Mouse (Mus musculus) liver, adult 2 months (tissue): Measurements from ENCODE around the gene Nme7. TPM values are rescaled to one million over a fixed set of nuclear protein-coding genes. Genes with fewer than 3 reads are reported as not detected.

Source experiments
- DNase-seq: peaks from one replicate; pipeline ENCODE4 v3.0.0-alpha.2; 2011; ENCODE audit warnings: low read depth, low spot score; ENCODE audit errors: extremely low read depth
- H3K27ac ChIP-seq: fragments of 200-500 bp; replicated peaks from 2 replicates; pipeline ENCODE4 v1.5.1; 2012; ENCODE audit warnings: low read depth, mild to moderate bottlenecking, control low read depth, inconsistent platforms, low read length; ENCODE audit not compliant: insufficient read depth
- H3K27me3 ChIP-seq: fragments of 200-500 bp; 2 replicates; pipeline ENCODE4 v1.6.1; 2012; ENCODE audit warnings: mild to moderate bottlenecking, moderate library complexity, low read length, inconsistent platforms; ENCODE audit not compliant: control insufficient read depth, insufficient read depth
- H3K36me3 ChIP-seq: fragments of 200-500 bp; 2 replicates; pipeline ENCODE4 v1.6.1; 2012; ENCODE audit warnings: low read length, inconsistent platforms; ENCODE audit not compliant: control insufficient read depth, insufficient read depth
- H3K4me1 ChIP-seq: fragments of 200-500 bp; 2 replicates; pipeline ENCODE4 v1.6.1; 2011; ENCODE audit warnings: low read length; ENCODE audit not compliant: control insufficient read depth, insufficient read depth
- H3K4me3 ChIP-seq: fragments of 200-500 bp; 2 replicates; pipeline ENCODE4 v1.5.1; 2011; ENCODE audit warnings: low read depth, mild to moderate bottlenecking, control low read depth, low read length, moderate library complexity; ENCODE audit not compliant: insufficient read depth
- H3K79me2 ChIP-seq: fragments of 200-500 bp; 2 replicates; pipeline ENCODE4 v1.6.1; 2012; ENCODE audit warnings: inconsistent platforms, mild to moderate bottlenecking, low read length, moderate library complexity; ENCODE audit not compliant: control insufficient read depth, insufficient read depth
- H3K9ac ChIP-seq: fragments of 200-500 bp; 2 replicates; pipeline ENCODE4 v1.6.1; 2012; ENCODE audit warnings: low read depth, mild to moderate bottlenecking, control low read depth, inconsistent platforms, low read length
- CTCF ChIP-seq: fragments of 200-500 bp; IDR thresholded peaks from 2 replicates; pipeline ENCODE4 v1.5.1; 2011; ENCODE audit warnings: low read depth, low read length, control low read depth
- POLR2A ChIP-seq: fragments of 200-500 bp; IDR thresholded peaks from 2 replicates; pipeline ENCODE4 v1.6.1; 2011; ENCODE audit warnings: low read length, control low read depth; ENCODE audit not compliant: insufficient read depth; ENCODE audit errors: extremely low read depth
- whole genome bisulfite sequencing: fragments of 180-500 bp; shearing (Covaris S2); methylation state at CpG from one replicate; pipeline ENCODE4 v1.1.7; 2018; 5-methylcytosine and 5-hydroxymethylcytosine counted together
- polyA plus RNA-seq: library from polyadenylated mRNA; depleted of rRNA; stranded (reverse); fragments of >200 nt; gene quantifications from 2 replicates; pipeline ENCODE4 v1.2.3, GENCODE M21; 2012
- total RNA-seq: library from RNA; depleted of rRNA; stranded (reverse); fragments of >200 nt; gene quantifications from 2 replicates; pipeline ENCODE4 v1.2.3, GENCODE M21; 2014

Gene Nme7
- total and polyA plus RNA-seq, 2 experiments = 3.4 to 17.1 TPM

- WGBS = 98% methylated on average over 9 of the region's 9 CpGs
- Histone ChIP-seq H3K9ac (no peak overlapping the region), H3K4me1 (no peaks in the 10 kb centered on the region)
These were observed 71.7 kb downstream of the Nme7 start for GRCm38 (mm10) chr1:164375626-164376025.

GRCm38 (mm10) chr1:164376761-164377487 is 73.0 kb downstream of the Nme7 start:
- H3K79me2 ChIP-seq = no peaks in the 10 kb centered on the region

More at GRCm38 (mm10) chr1:164375626-164376025, 71.7 kb downstream of the Nme7 start:
- H3K4me3 ChIP-seq = no peak overlapping the region
- H3K36me3 ChIP-seq = no peaks in the 10 kb centered on the region
- TF ChIP-seq CTCF = no peak
- no peak for TF ChIP-seq POLR2A
- no peak for DNase-seq
- H3K27ac ChIP-seq = no peak overlapping the region
- H3K27me3 ChIP-seq = no peaks in the 10 kb centered on the region
- H3K79me2 ChIP-seq = no peaks in the 10 kb centered on the region

GRCm38 (mm10) chr1:164383621-164384020 is 79.7 kb downstream of the Nme7 start:
- no peak for TF ChIP-seq CTCF
- no peak for TF ChIP-seq POLR2A
- H3K27ac ChIP-seq = no peak overlapping the region
- DNase-seq = no peak
- no peak overlapping the region for H3K9ac ChIP-seq
- no peak overlapping the region for H3K4me3 ChIP-seq
- H3K4me1 ChIP-seq = no peaks in the 10 kb centered on the region
- H3K79me2 ChIP-seq = no peaks in the 10 kb centered on the region
- WGBS = 93% methylated on average over 8 of the region's 8 CpGs
- no peaks in the 10 kb centered on the region for H3K27me3 ChIP-seq
- no peaks in the 10 kb centered on the region for H3K36me3 ChIP-seq

More at GRCm38 (mm10) chr1:164376761-164377487, 73.0 kb downstream of the Nme7 start:
- H3K27me3 ChIP-seq = no peaks in the 10 kb centered on the region
- no peak overlapping the region for H3K4me3 ChIP-seq
- no peaks in the 10 kb centered on the region for H3K4me1 ChIP-seq
- no peak overlapping the region for H3K9ac ChIP-seq
- H3K36me3 ChIP-seq = no peaks in the 10 kb centered on the region
- H3K27ac ChIP-seq = no peak overlapping the region
- WGBS = 95% methylated on average over 9 of the region's 9 CpGs
- no peak for DNase-seq
- TF ChIP-seq POLR2A (no peak), CTCF (no peak)

GRCm38 (mm10) chr1:164384354-164384753 is 80.4 kb downstream of the Nme7 start:
- H3K36me3 ChIP-seq = no peaks in the 10 kb centered on the region
- WGBS = 96% methylated on average over 10 of the region's 10 CpGs
- TF ChIP-seq CTCF (no peak), POLR2A (no peak)
- H3K4me3 ChIP-seq = no peak overlapping the region
- no peaks in the 10 kb centered on the region for H3K27me3 ChIP-seq
- no peaks in the 10 kb centered on the region for H3K4me1 ChIP-seq
- DNase-seq = no peak
- no peaks in the 10 kb centered on the region for H3K79me2 ChIP-seq
- no peak overlapping the region for H3K9ac ChIP-seq
- H3K27ac ChIP-seq = no peak overlapping the region

GRCm38 (mm10) chr1:164384972-164385371 is 81.1 kb downstream of the Nme7 start:
- Histone ChIP-seq H3K9ac (no peak overlapping the region), H3K79me2 (no peaks in the 10 kb centered on the region), H3K4me1 (no peaks in the 10 kb centered on the region), H3K4me3 (no peak overlapping the region), H3K36me3 (no peaks in the 10 kb centered on the region), H3K27ac (no peak overlapping the region), H3K27me3 (no peaks in the 10 kb centered on the region)
- no peak for TF ChIP-seq CTCF
- no peak for TF ChIP-seq POLR2A
- no peak for DNase-seq
- WGBS = 88% methylated on average over 6 of the region's 6 CpGs

GRCm38 (mm10) chr1:164389743-164390142 is 85.8 kb downstream of the Nme7 start:
- Histone ChIP-seq H3K4me1 (no peaks in the 10 kb centered on the region), H3K27me3 (no peaks in the 10 kb centered on the region), H3K27ac (no peak overlapping the region), H3K36me3 (no peaks in the 10 kb centered on the region), H3K9ac (no peak overlapping the region), H3K79me2 (no peaks in the 10 kb centered on the region), H3K4me3 (no peak overlapping the region)
- TF ChIP-seq CTCF (no peak), POLR2A (no peak)
- no peak for DNase-seq
- WGBS = 97% methylated on average over 4 of the region's 4 CpGs
